Comparison of ENCODE assay signal across 16 mouse cellular contexts in genomic region chr11:119833311-119833710, GRCm38 (mm10).
"Had no signal": no experiment of that assay in that cellular context is flagged by ENCODE, and none has a peak within 500 bp of the region (broad histone marks: within the 10 kb centered on the region; RNA-seq: fewer than 3 reads in every experiment).

No protein-coding gene starts in this region.

- H3K27me3 ChIP-seq: liver, embryonic 15.5 days; lung, embryonic 15.5 days; megakaryocyte, embryonic 14.5 days; midbrain, embryonic 13.5 days; midbrain, embryonic 15.5 days; neural tube, embryonic 12.5 days; stomach, embryonic 15.5 days had no signal

- H3K9me3 ChIP-seq: liver, embryonic 15.5 days; lung, embryonic 15.5 days; megakaryocyte, embryonic 14.5 days; midbrain, embryonic 13.5 days; midbrain, embryonic 15.5 days; neural tube, embryonic 12.5 days; stomach, embryonic 15.5 days had no signal

- H3K4me1 ChIP-seq: lung, embryonic 15.5 days; midbrain, embryonic 15.5 days; stomach, embryonic 15.5 days had no signal

- DNase-seq: liver, postnatal 0 days; lung, adult 2 months; lung, postnatal 14 days; lung, postnatal 36 days; right cerebral cortex, postnatal 14 days had no signal

- H3K27ac ChIP-seq: liver, embryonic 15.5 days; lung, embryonic 15.5 days; macrophage; midbrain, embryonic 13.5 days; midbrain, embryonic 15.5 days; neural tube, embryonic 12.5 days; stomach, embryonic 15.5 days; stomach, postnatal 0 days had no signal

- H3K4me2 ChIP-seq: lung, embryonic 15.5 days; midbrain, embryonic 11.5 days; midbrain, embryonic 13.5 days; midbrain, embryonic 15.5 days; neural tube, embryonic 12.5 days; stomach, embryonic 15.5 days had no signal

- H3K9ac ChIP-seq: liver, embryonic 15.5 days; liver, postnatal 0 days; lung, embryonic 15.5 days; midbrain, embryonic 13.5 days; midbrain, embryonic 15.5 days; neural tube, embryonic 12.5 days; stomach, embryonic 15.5 days had no signal

- H3K4me3 ChIP-seq: lung, embryonic 15.5 days; megakaryocyte, embryonic 14.5 days; midbrain, embryonic 13.5 days; midbrain, embryonic 15.5 days; neural tube, embryonic 12.5 days; stomach, embryonic 15.5 days had no signal

- ATAC-seq: lung, postnatal 0 days; midbrain, embryonic 13.5 days; midbrain, embryonic 15.5 days had no signal

- H3K36me3 ChIP-seq: lung, embryonic 15.5 days; midbrain, embryonic 15.5 days had no signal
